Comparison of ENCODE assay signal across 9 mouse cellular contexts in the genomic region with DNA sequence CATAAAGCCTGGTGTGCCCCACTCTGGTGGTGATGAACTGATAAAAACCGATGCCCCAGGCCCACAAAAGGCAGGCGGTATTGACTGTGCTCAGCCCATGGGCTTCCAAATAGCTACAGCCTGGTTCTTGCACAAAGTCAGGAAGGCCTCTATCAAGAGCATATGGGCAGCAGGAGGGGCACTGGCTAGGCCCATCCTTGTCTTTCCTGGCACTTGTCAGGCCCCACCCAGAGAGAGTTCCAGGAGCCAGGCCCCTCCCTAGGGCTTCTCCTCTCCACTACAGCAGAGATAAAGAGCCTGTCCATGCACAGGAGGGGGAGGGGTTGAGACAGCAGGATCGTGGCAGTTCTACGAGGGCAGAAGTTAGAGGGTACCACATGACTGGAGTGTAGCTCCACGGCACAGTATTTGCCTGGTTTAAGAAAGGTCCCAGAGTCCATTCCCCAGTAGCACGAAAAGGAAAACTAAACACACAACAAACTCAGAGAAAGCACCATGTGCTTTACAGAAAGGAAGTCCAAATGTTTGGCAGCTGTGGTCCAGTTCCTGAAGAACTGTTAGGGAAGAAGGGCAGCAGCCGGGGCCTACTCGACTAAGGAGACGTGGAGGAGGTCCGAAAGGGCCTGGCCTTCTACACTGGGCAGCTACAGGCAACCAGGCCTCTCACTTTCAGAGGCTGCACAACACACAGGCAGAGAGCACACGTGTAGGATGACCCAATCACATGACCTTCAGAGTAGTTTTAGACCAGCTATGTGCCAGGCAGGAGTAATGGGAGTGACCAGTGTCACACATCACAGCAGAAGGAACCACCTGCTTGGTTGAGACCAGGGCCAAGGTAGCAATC. TPM values are rescaled to one million over a fixed set of nuclear protein-coding genes. Genes with fewer than 3 reads are reported as not detected.
DNase-seq lines count a peak whose midpoint lies in the region; ATAC-seq and TF ChIP-seq lines count a peak whose summit lies in the region.
"Had no signal": no experiment of that assay in that cellular context is flagged by ENCODE, and none has a peak within 500 bp of the region (broad histone marks: within the 10 kb centered on the region; RNA-seq: fewer than 3 reads in every experiment).

No protein-coding gene starts in this region.

- peak in 1 of 2 experiments; percentile 51; a peak in 2 of 4 replicates for TF ChIP-seq POLR2A in MEL (IDR thresholded peaks at IDR 0.05; ENCODE audit: control insufficient read depth in 1 of 2, insufficient read depth in 1 of 2, low read depth in 1 of 2, low read length in 2 of 2, poor library complexity in 1 of 2)
- TF ChIP-seq POLR2A in bone marrow macrophage, adult 2 months (IDR thresholded peaks at IDR 0.05; ENCODE audit: borderline replicate concordance, low read depth, low read length), result no peak

- H3K27me3 ChIP-seq in MEL (ENCODE audit: control insufficient read depth in 1 of 2, insufficient read depth in 2 of 2, low read length in 2 of 2), result no peaks in the 10 kb centered on the region
- no peaks in the 10 kb centered on the region for H3K27me3 ChIP-seq in lung, embryonic 14.5 days (ENCODE audit: insufficient read depth, low read length)

- peaks cover 20 to 37% of the 10 kb centered on the region in 2 experiments for H3K4me1 ChIP-seq in MEL (ENCODE audit: control insufficient read depth in 1 of 2, insufficient read depth in 2 of 2, low read length in 2 of 2)
- peaks cover 33% of the 10 kb centered on the region for H3K4me1 ChIP-seq in bone marrow macrophage, adult 2 months (ENCODE audit: control insufficient read depth, insufficient read depth, low read length)
- H3K4me1 ChIP-seq in lung, embryonic 14.5 days (ENCODE audit: insufficient read depth), result peaks cover 40% of the 10 kb centered on the region

- H3K36me3 ChIP-seq in MEL (ENCODE audit: control insufficient read depth in 1 of 2, insufficient read depth in 2 of 2, low read length in 2 of 2), result peaks cover 0 to 30% of the 10 kb centered on the region in 2 experiments; a peak in 2 of 4 replicates
- 0 out of 2 replicates have a peak, but pooled peaks cover 3% of the 10 kb centered on the region for H3K36me3 ChIP-seq in lung, embryonic 14.5 days (ENCODE audit: insufficient read depth)

- H3K4me3 ChIP-seq in MEL (ENCODE audit: control insufficient read depth in 1 of 2, insufficient read depth in 1 of 2, low read depth in 2 of 2, low read length in 2 of 2), result no peak overlapping the region; a peak in 1 of 4 replicates
- no peak overlapping the region for H3K4me3 ChIP-seq in bone marrow macrophage, adult 2 months (ENCODE audit: insufficient read depth, low read length)
- no peak overlapping the region for H3K4me3 ChIP-seq in lung, embryonic 14.5 days (ENCODE audit: low read depth, low read length)

- WGBS in lung, embryonic 14.5 days, result 47% methylated on average over 11 of the region's 11 CpGs

- peak overlapping the region; percentile 18; the same call in 1 of the 2 replicates for H3K4me2 ChIP-seq in lung, embryonic 14.5 days

- intact Hi-C loops in heart, postnatal 10 days (cut with DNase I), result no loop called here

- H3K79me2 ChIP-seq in MEL (ENCODE audit: control insufficient read depth, insufficient read depth, low read length, poor library complexity), result peaks cover 34% of the 10 kb centered on the region

- no peaks in the 10 kb centered on the region for H3K9me3 ChIP-seq in MEL (replicated peaks; ENCODE audit: insufficient read depth, low read length)
- no peaks in the 10 kb centered on the region for H3K9me3 ChIP-seq in lung, embryonic 14.5 days (ENCODE audit: low read depth, low read length)

- H3K9ac ChIP-seq in MEL (ENCODE audit: control insufficient read depth, low read depth, low read length, poor library complexity, severe bottlenecking), result peak overlapping the region; percentile 74
- H3K9ac ChIP-seq in lung, embryonic 14.5 days, result peak overlapping the region; percentile 20; the same call in 1 of the 2 replicates

- ATAC-seq in lung, embryonic 14.5 days (ENCODE audit: insufficient read depth), result peak; percentile 44

- peak; percentile 82 for DNase-seq in MEL (ENCODE audit: low read depth, low spot score)
- DNase-seq in heart, postnatal 10 days, result peak; percentile 79 to 85
- DNase-seq in lung, embryonic 14.5 days, result peak; percentile 34
- DNase-seq in frontal cortex, postnatal 14 days (ENCODE audit: low spot score in 2 of 2), result no peak
- DNase-seq in gastrocnemius, adult 18-20 months (ENCODE audit: low spot score), result no peak
- no peak for DNase-seq in cerebellum, postnatal 4 days (ENCODE audit: low spot score in 2 of 2)

- TF ChIP-seq CTCF in MEL (IDR thresholded peaks at IDR 0.05 in 2 of 3, conservative IDR thresholded peaks at IDR 0.05 in 1 of 3; ENCODE audit: control insufficient read depth in 1 of 3, insufficient read depth in 1 of 3, low read depth in 2 of 3, low read length in 3 of 3, poor library complexity in 1 of 3, severe bottlenecking in 1 of 3), result no peak
- TF ChIP-seq CTCF in bone marrow macrophage, adult 2 months (IDR thresholded peaks at IDR 0.05; ENCODE audit: low read depth, low read length), result no peak
- no peak for TF ChIP-seq CTCF in lung, embryonic 14.5 days (IDR thresholded peaks at IDR 0.05; ENCODE audit: low read depth)

- TF ChIP-seq RAD21 in MEL (IDR thresholded peaks at IDR 0.05; ENCODE audit: low read depth, low read length), result no peak

- peak; percentile 25 to 70; a peak in 3 of 4 replicates for TF ChIP-seq EP300 in MEL (IDR thresholded peaks at IDR 0.05; ENCODE audit: low read depth in 1 of 2, low read length in 2 of 2)

- peak overlapping the region; percentile 98 for H3K27ac ChIP-seq in MEL (ENCODE audit: control insufficient read depth, low read depth, low read length)
- peak overlapping the region; percentile 85 for H3K27ac ChIP-seq in bone marrow macrophage, adult 2 months (ENCODE audit: insufficient read depth, low read depth, low read length)
- H3K27ac ChIP-seq in lung, embryonic 14.5 days (ENCODE audit: low read depth), result peak overlapping the region; percentile 78

TF ChIP-seq in MEL, 35 proteins besides CTCF, POLR2A, EP300 and RAD21 (continues in another document):
- 0 out of 2 replicates have a peak, but pooled peaks have one; percentile 52 for TF ChIP-seq RCOR1 (IDR thresholded peaks at IDR 0.05; ENCODE audit: low read depth, low read length)
- no peak for TF ChIP-seq MAZ (IDR thresholded peaks at IDR 0.05; ENCODE audit: low read depth, low read length)
- TF ChIP-seq KAT2A (conservative IDR thresholded peaks at IDR 0.05; ENCODE audit: low read depth, low read length), result no peak
- TF ChIP-seq TBP (IDR thresholded peaks at IDR 0.05; ENCODE audit: low read depth, low read length), result 0 out of 2 replicates have a peak, but pooled peaks have one; percentile 17
- peak; percentile 24; the same call in 1 of the 2 replicates for TF ChIP-seq SIN3A (IDR thresholded peaks at IDR 0.05; ENCODE audit: low read length)
- no peak for TF ChIP-seq GABPA (IDR thresholded peaks at IDR 0.05; ENCODE audit: low read depth, low read length)
- TF ChIP-seq MAX (IDR thresholded peaks at IDR 0.05; ENCODE audit: low read length), result peak; percentile 66
- TF ChIP-seq ELF1 (IDR thresholded peaks at IDR 0.05; ENCODE audit: low read depth, low read length), result no peak
- peak; percentile 24; the same call in 1 of the 2 replicates for TF ChIP-seq GATA1 (IDR thresholded peaks at IDR 0.05; ENCODE audit: low read depth, low read length)

RNA-seq across cellular contexts. Expression of a gene that starts 3.8 kb away (rescaled TPM):
- 24.9 and 41.0 TPM in 2 replicates for total RNA-seq in MEL (2012; rRNA removed)
- polyA plus RNA-seq in MEL (2012; ENCODE audit: insufficient read depth in 1 of 2, insufficient read length in 2 of 2, low read depth in 1 of 2, low replicate concordance in 2 of 2, missing spikeins in 1 of 2), result 10 to 100 TPM in 1 of 2 experiments, not detected in 1; 24.8 TPM
- not detected in 2 replicates for polyA plus RNA-seq in bone marrow macrophage, adult 2 months (2012; ENCODE audit: insufficient read depth, insufficient read length, missing spikeins)
- 10 to 100 TPM; 28.7 to 43.3 TPM for total RNA-seq in heart, postnatal 10 days (2021)
- 1.9 and 3.2 TPM in 2 replicates for polyA plus RNA-seq in lung, embryonic 14.5 days (2014; fragmentation: Nextera tagmentation; extraction: Ambion mirVana)
- 1 to 10 TPM in 1 of 2 experiments, under 1 TPM in 1; 0.38 to 1.1 TPM for total RNA-seq in gastrocnemius, adult 18-20 months (2021)

RNA-seq across cellular contexts. Expression of a gene that starts 8.2 kb away (rescaled TPM):
- total RNA-seq in MEL (2012; rRNA removed), result 1.2 and 1.3 TPM in 2 replicates
- 1 to 10 TPM in 1 of 2 experiments, not detected in 1; 3.8 TPM for polyA plus RNA-seq in MEL (2012; ENCODE audit: insufficient read depth in 1 of 2, insufficient read length in 2 of 2, low read depth in 1 of 2, low replicate concordance in 2 of 2, missing spikeins in 1 of 2)
- polyA plus RNA-seq in bone marrow macrophage, adult 2 months (2012; ENCODE audit: insufficient read depth, insufficient read length, missing spikeins), result not detected in 2 replicates
- total RNA-seq in heart, postnatal 10 days (2021), result under 1 TPM; 0.37 to 0.45 TPM
- polyA plus RNA-seq in lung, embryonic 14.5 days (2014; fragmentation: Nextera tagmentation; extraction: Ambion mirVana), result 11.4 and 12.2 TPM in 2 replicates
- total RNA-seq in gastrocnemius, adult 18-20 months (2021), result not detected
- total RNA-seq: neutrophil, adult 5-6 weeks had no signal
- polyA plus RNA-seq: cortical plate, adult 2 months had no signal

RNA-seq across cellular contexts. Expression of a gene that starts 29.5 kb away (rescaled TPM):
- total RNA-seq in MEL (2012; rRNA removed), result 51.6 and 69.2 TPM in 2 replicates
- polyA plus RNA-seq in MEL (2012; ENCODE audit: insufficient read depth in 1 of 2, insufficient read length in 2 of 2, low read depth in 1 of 2, low replicate concordance in 2 of 2, missing spikeins in 1 of 2), result 10 to 100 TPM in 1 of 2 experiments, not detected in 1; 49.1 TPM
- polyA plus RNA-seq in bone marrow macrophage, adult 2 months (2012; ENCODE audit: insufficient read depth, insufficient read length, missing spikeins), result 23.6 and 24.5 TPM in 2 replicates
- total RNA-seq in heart, postnatal 10 days (2021), result 10 to 100 TPM; 26.6 to 26.7 TPM
- polyA plus RNA-seq in lung, embryonic 14.5 days (2014; fragmentation: Nextera tagmentation; extraction: Ambion mirVana), result 39.1 and 43.5 TPM in 2 replicates
- total RNA-seq in gastrocnemius, adult 18-20 months (2021), result 10 to 100 TPM in 1 of 2 experiments, 1 to 10 TPM in 1; 9.2 to 10.1 TPM

RNA-seq across cellular contexts. Expression of a gene that starts 29.7 kb away (rescaled TPM):
- 16.7 and 20.3 TPM in 2 replicates for total RNA-seq in MEL (2012; rRNA removed)
- polyA plus RNA-seq in MEL (2012; ENCODE audit: insufficient read depth in 1 of 2, insufficient read length in 2 of 2, low read depth in 1 of 2, low replicate concordance in 2 of 2, missing spikeins in 1 of 2), result 10 to 100 TPM in 1 of 2 experiments, not detected in 1; 21.5 TPM
- polyA plus RNA-seq in bone marrow macrophage, adult 2 months (2012; ENCODE audit: insufficient read depth, insufficient read length, missing spikeins), result 19.9 and 21.5 TPM in 2 replicates
- total RNA-seq in heart, postnatal 10 days (2021), result 10 to 100 TPM in 1 of 2 experiments, 1 to 10 TPM in 1; 8.3 to 10.9 TPM
- 17.8 and 21.7 TPM in 2 replicates for polyA plus RNA-seq in lung, embryonic 14.5 days (2014; fragmentation: Nextera tagmentation; extraction: Ambion mirVana)
- 1 to 10 TPM; 6.5 to 7.2 TPM for total RNA-seq in gastrocnemius, adult 18-20 months (2021)

RNA-seq across cellular contexts. Expression of a gene that starts 45.4 kb away (rescaled TPM):
- 1.3 and 1.5 TPM in 2 replicates for total RNA-seq in MEL (2012; rRNA removed)
- 1 to 10 TPM in 1 of 2 experiments, not detected in 1; 3.2 TPM for polyA plus RNA-seq in MEL (2012; ENCODE audit: insufficient read depth in 1 of 2, insufficient read length in 2 of 2, low read depth in 1 of 2, low replicate concordance in 2 of 2, missing spikeins in 1 of 2)
- polyA plus RNA-seq in bone marrow macrophage, adult 2 months (2012; ENCODE audit: insufficient read depth, insufficient read length, missing spikeins), result not detected in 2 replicates
- under 1 TPM; 0.17 to 0.22 TPM for total RNA-seq in heart, postnatal 10 days (2021)
- 0.12 and 0.28 TPM in 2 replicates for polyA plus RNA-seq in lung, embryonic 14.5 days (2014; fragmentation: Nextera tagmentation; extraction: Ambion mirVana)
- not detected for total RNA-seq in gastrocnemius, adult 18-20 months (2021)
- total RNA-seq: neutrophil, adult 5-6 weeks had no signal

Comparison
In these comparisons a context has a peak if more than half of its experiments do, and no peak if none do; other contexts are left out.
1. DNase-seq: peak in MEL (single experiment), heart, postnatal 10 days (2 of 2) and lung, embryonic 14.5 days (single experiment); none in frontal cortex, postnatal 14 days (0 of 2), gastrocnemius, adult 18-20 months (single experiment) and cerebellum, postnatal 4 days (0 of 2).
2. RNA of a gene that starts 3.8 kb away (total RNA-seq): 28.7 to 43.3 TPM in heart, postnatal 10 days and 24.9 to 41.0 TPM in MEL; 0.38 to 1.1 TPM in gastrocnemius, adult 18-20 months; every median in the first group is over 10 times any median in the second.
3. Peak in every context shown above with its lines, with median percentiles within 50 percentile points of each other: H3K27ac ChIP-seq.